Mouse (Mus musculus) gastrocnemius, adult 2 months (tissue): ENCODE results near the gene H2-Oa. TPM values are rescaled to one million over a fixed set of nuclear protein-coding genes. Genes with fewer than 3 reads are reported as not detected.

Experiments
- DNase-seq: peaks from one replicate; pipeline ENCODE4 v3.0.0; 2022
- H3K27ac ChIP-seq: fragments of 200-600 bp; 2 replicates; pipeline ENCODE4 v1.8.1; 2022; ENCODE audit warnings: mild to moderate bottlenecking
- H3K4me3 ChIP-seq: fragments of 200-600 bp; 2 replicates; pipeline ENCODE4 v1.8.1; 2022; ENCODE audit warnings: mild to moderate bottlenecking, moderate library complexity
- CTCF ChIP-seq: fragments of 200-600 bp; IDR thresholded peaks from 2 replicates; pipeline ENCODE4 v1.8.1; 2022; ENCODE audit warnings: antibody characterized with exemption, mild to moderate bottlenecking, moderate library complexity
- intact Hi-C: fragments of 180-260 bp; cut with DNase I; formaldehyde crosslinking; loops from one replicate; pipeline ENCODE4 v1.15.1; 2025
- total RNA-seq, 2 experiments: library from RNA; stranded (reverse); gene quantifications; 2 replicates each; pipeline ENCODE4 v1.2.3; 2021

H2-Oa gene
- total RNA-seq, 2 experiments from 2014 or later = not detected

- intact Hi-C loops = loop anchor here (5.0 to 10.0 kb wide), 2 partner anchors 70 to 128 kb away; partner anchors contain the start of genes Col11a2 and H2-Ob
- Histone ChIP-seq H3K27ac (no peak overlapping the region), H3K4me3 (no peak overlapping the region)
- no peak for TF ChIP-seq CTCF
- DNase-seq = no peak
These were observed 15.1 kb downstream of the H2-Oa start for GRCm38 (mm10) chr17:34107109-34107867.

GRCm38 (mm10) chr17:34108460-34108859 lies 16.3 kb downstream of the H2-Oa start:
- Histone ChIP-seq H3K27ac (no peak overlapping the region), H3K4me3 (no peak overlapping the region)
- intact Hi-C loops = loop anchor here (5.0 to 10.0 kb wide), 2 partner anchors 71 to 126 kb away; partner anchors contain the start of genes Col11a2 and H2-Ob
- no peak for DNase-seq
- no peak for TF ChIP-seq CTCF

- no peak for DNase-seq
- Histone ChIP-seq H3K4me3 (no peak overlapping the region), H3K27ac (0 out of 2 replicates have a peak overlapping the region, but pooled peaks have one; percentile 5)
- intact Hi-C loops = loop anchor here (5.0 to 10.0 kb wide), 2 partner anchors 72 to 126 kb away; partner anchors contain the start of genes Col11a2 and H2-Ob
- TF ChIP-seq CTCF = peak; percentile 38; the same call in 1 of the 2 replicates
These were observed 17.1 kb downstream of the H2-Oa start for GRCm38 (mm10) chr17:34109038-34109805.

GRCm38 (mm10) chr17:34109806-34110195 lies 17.7 kb downstream of the H2-Oa start:
- H3K4me3 ChIP-seq = no peak overlapping the region
- no peak for DNase-seq
- 0 out of 2 replicates have a peak overlapping the region, but pooled peaks have one; percentile 5 for H3K27ac ChIP-seq
- intact Hi-C loops = loop anchor here (5.0 to 10.0 kb wide), 2 partner anchors 72 to 125 kb away; partner anchors contain the start of genes Col11a2 and H2-Ob
- TF ChIP-seq CTCF = no peak

- intact Hi-C loops = no loop called here
- no peak for TF ChIP-seq CTCF
- H3K27ac ChIP-seq = peak overlapping the region; percentile 20; the same call in 1 of the 2 replicates
These were observed 18.2 kb downstream of the H2-Oa start for GRCm38 (mm10) chr17:34110309-34110708.

GRCm38 (mm10) chr17:34114114-34114513 lies 22.0 kb downstream of the H2-Oa start:
- TF ChIP-seq CTCF = no peak
- Histone ChIP-seq H3K27ac (no peak overlapping the region), H3K4me3 (no peak overlapping the region)
- intact Hi-C loops = no loop called here
- DNase-seq = no peak

More at GRCm38 (mm10) chr17:34110309-34110708, 18.2 kb downstream of the H2-Oa start:
- DNase-seq = no peak
- no peak overlapping the region for H3K4me3 ChIP-seq

GRCm38 (mm10) chr17:34116736-34117370 lies 24.7 kb downstream of the H2-Oa start:
- intact Hi-C loops = no loop called here
- DNase-seq = no peak

GRCm38 (mm10) chr17:34117421-34118112 lies 25.4 kb downstream of the H2-Oa start:
- Histone ChIP-seq H3K27ac (peak overlapping the region; percentile 99), H3K4me3 (peak overlapping the region; percentile 81)
- no peak for DNase-seq
- intact Hi-C loops = no loop called here
- no peak for TF ChIP-seq CTCF

More at GRCm38 (mm10) chr17:34116736-34117370, 24.7 kb downstream of the H2-Oa start:
- Histone ChIP-seq H3K27ac (peak overlapping the region; percentile 99), H3K4me3 (peak overlapping the region; percentile 81)
- no peak for TF ChIP-seq CTCF

GRCm38 (mm10) chr17:34118113-34118872 lies 26.2 kb downstream of the H2-Oa start:
- H3K27ac ChIP-seq = peak overlapping the region; percentile 99
- intact Hi-C loops = no loop called here
- TF ChIP-seq CTCF = no peak
- peak overlapping the region; percentile 81 for H3K4me3 ChIP-seq
- no peak for DNase-seq

GRCm38 (mm10) chr17:34118873-34119248 lies 26.7 kb downstream of the H2-Oa start:
- Histone ChIP-seq H3K4me3 (peak overlapping the region; percentile 81), H3K27ac (peak overlapping the region; percentile 99)
- TF ChIP-seq CTCF = no peak
- no peak for DNase-seq
- intact Hi-C loops = no loop called here
